8 mouse cellular contexts compared by ENCODE assay signal in genomic region chr19:45659301-45659737, GRCm38 (mm10). TPM values are rescaled to one million over a fixed set of nuclear protein-coding genes. Genes with fewer than 3 reads are reported as not detected.
DNase-seq lines count a peak whose midpoint lies in the region; ATAC-seq and TF ChIP-seq lines count a peak whose summit lies in the region.

No protein-coding gene starts in this region.

- no peaks in the 10 kb centered on the region for H3K36me3 ChIP-seq in heart, embryonic 12.5 days
- no peaks in the 10 kb centered on the region for H3K36me3 ChIP-seq in liver, embryonic 11.5 days (ENCODE audit: control insufficient read depth, insufficient read depth, low read length)
- no peaks in the 10 kb centered on the region for H3K36me3 ChIP-seq in neural tube, embryonic 12.5 days

- no peak for TF ChIP-seq POLR2A in cortical plate, adult 2 months (IDR thresholded peaks at IDR 0.05; ENCODE audit: extremely low read depth, insufficient read depth, low read length)

- H3K27me3 ChIP-seq in heart, embryonic 12.5 days (replicated peaks) = no peaks in the 10 kb centered on the region
- no peaks in the 10 kb centered on the region for H3K27me3 ChIP-seq in liver, embryonic 11.5 days (replicated peaks; ENCODE audit: control insufficient read depth, insufficient read depth, low read length)
- no peaks in the 10 kb centered on the region for H3K27me3 ChIP-seq in neural tube, embryonic 12.5 days (replicated peaks)

- H3K4me1 ChIP-seq in cortical plate, adult 2 months (ENCODE audit: control insufficient read depth, insufficient read depth, low read length) = peaks cover 1% of the 10 kb centered on the region; the same call in 1 of the 2 replicates
- H3K4me1 ChIP-seq in heart, embryonic 12.5 days (replicated peaks) = peaks cover 34% of the 10 kb centered on the region
- H3K4me1 ChIP-seq in liver, embryonic 11.5 days (replicated peaks; ENCODE audit: control insufficient read depth, insufficient read depth, low read length) = peaks cover 16% of the 10 kb centered on the region
- H3K4me1 ChIP-seq in neural tube, embryonic 12.5 days = peaks cover 19% of the 10 kb centered on the region

- intact Hi-C loops in heart, postnatal 36 days (cut with DNase I) = no loop called here

- peak overlapping the region; percentile 99 for H3K9ac ChIP-seq in heart, embryonic 12.5 days
- H3K9ac ChIP-seq in liver, embryonic 11.5 days (ENCODE audit: low read depth, low read length) = peak overlapping the region; percentile 99
- peak overlapping the region; percentile 96 for H3K9ac ChIP-seq in neural tube, embryonic 12.5 days

- TF ChIP-seq CTCF in cortical plate, adult 2 months (IDR thresholded peaks at IDR 0.05; ENCODE audit: extremely low read depth, insufficient read depth, low read length) = no peak

- peak; percentile 55 to 69 for DNase-seq in heart, adult 18-20 months
- DNase-seq in heart, postnatal 36 days = no peak
- peak; percentile 73 for DNase-seq in 3T3-L1 (ENCODE audit: low read depth, low spot score)
- DNase-seq in liver, embryonic 11.5 days (ENCODE audit: low spot score) = peak; percentile 71

- peak overlapping the region; percentile 82 for H3K4me2 ChIP-seq in heart, embryonic 12.5 days
- H3K4me2 ChIP-seq in liver, embryonic 11.5 days = peak overlapping the region; percentile 73
- H3K4me2 ChIP-seq in neural tube, embryonic 12.5 days (replicated peaks) = peak overlapping the region; percentile 84

- H3K4me3 ChIP-seq in cortical plate, adult 2 months (ENCODE audit: insufficient read depth, low read length) = peak overlapping the region; percentile 40
- H3K4me3 ChIP-seq in heart, embryonic 12.5 days = peak overlapping the region; percentile 84
- H3K4me3 ChIP-seq in liver, embryonic 11.5 days (ENCODE audit: low read depth, low read length) = peak overlapping the region; percentile 85
- H3K4me3 ChIP-seq in neural tube, embryonic 12.5 days = peak overlapping the region; percentile 75

- H3K9me3 ChIP-seq in heart, embryonic 12.5 days (replicated peaks) = no peaks in the 10 kb centered on the region
- H3K9me3 ChIP-seq in liver, embryonic 11.5 days (ENCODE audit: control insufficient read depth, low read length) = no peaks in the 10 kb centered on the region
- no peaks in the 10 kb centered on the region for H3K9me3 ChIP-seq in neural tube, embryonic 12.5 days

- no peak overlapping the region for H3K27ac ChIP-seq in cortical plate, adult 2 months (ENCODE audit: insufficient read depth, low read length)
- peak overlapping the region; percentile 94 for H3K27ac ChIP-seq in heart, embryonic 12.5 days (ENCODE audit: poor library complexity, severe bottlenecking)
- peak overlapping the region; percentile 91 for H3K27ac ChIP-seq in liver, embryonic 11.5 days (ENCODE audit: low read depth, low read length)
- peak overlapping the region; percentile 90 for H3K27ac ChIP-seq in neural tube, embryonic 12.5 days

- peak; percentile 41; the same call in 1 of the 2 replicates for ATAC-seq in heart, embryonic 12.5 days (ENCODE audit: insufficient number of reproducible peaks, low FRiP score)
- ATAC-seq in liver, embryonic 11.5 days (replicated peaks; ENCODE audit: low FRiP score) = peak; percentile 37; the same call in 1 of the 2 replicates
- ATAC-seq in neural tube, embryonic 12.5 days (ENCODE audit: low FRiP score, low read depth) = peak; percentile 49; the same call in 1 of the 2 replicates
- no peak for ATAC-seq in activated CD4-positive, CD25-positive, alpha-beta regulatory T cell, adult 4 months

- 1% methylated on average over 18 of the region's 18 CpGs for WGBS in heart, embryonic 12.5 days
- under 1% methylated on average over 18 of the region's 18 CpGs for WGBS in liver, embryonic 11.5 days
- WGBS in neural tube, embryonic 12.5 days = 2% methylated on average over 18 of the region's 18 CpGs

RNA-seq across cellular contexts. Expression of gene Fbxw4, which starts 0.8 kb away (rescaled TPM):
- total RNA-seq in heart, adult 18-20 months (2021) = 10 to 100 TPM; 26.9 to 31.0 TPM
- total RNA-seq in heart, postnatal 36 days (2021) = 10 to 100 TPM; 28.1 to 29.4 TPM
- 57.5 and 57.8 TPM in 2 replicates for polyA plus RNA-seq in cortical plate, adult 2 months (2012; rRNA removed)
- polyA plus RNA-seq in heart, embryonic 12.5 days (2016; fragmentation: Nextera tagmentation; extraction: Ambion mirVana) = 4.3 and 4.8 TPM in 2 replicates
- 3.0 and 5.0 TPM in 2 replicates for polyA plus RNA-seq in liver, embryonic 11.5 days (2014; fragmentation: Nextera tagmentation; extraction: Ambion mirVana)
- polyA plus RNA-seq in neural tube, embryonic 12.5 days (2016; fragmentation: Nextera tagmentation; extraction: Ambion mirVana) = 5.4 and 5.9 TPM in 2 replicates
- 10 to 100 TPM; 10.1 to 16.2 TPM for polyA plus RNA-seq in activated CD4-positive, CD25-positive, alpha-beta regulatory T cell, adult 4 months (2017; shearing (Covaris generic))

Comparison
In these comparisons a context has a peak if more than half of its experiments do, and no peak if none do; other contexts are left out.
1. DNase-seq: peak in heart, adult 18-20 months (2 of 2), 3T3-L1 (single experiment) and liver, embryonic 11.5 days (single experiment); none in heart, postnatal 36 days (0 of 2).
2. Peak in every context shown above with its lines, with median percentiles within 50 percentile points of each other: H3K4me3 ChIP-seq, H3K4me2 ChIP-seq and H3K9ac ChIP-seq.